Mouse (Mus musculus) hindbrain, postnatal 0 days (tissue): ENCODE measurements around the gene BC055324. TPM values are rescaled to one million over a fixed set of nuclear protein-coding genes. Genes with fewer than 3 reads are reported as not detected.

Experiments
- ATAC-seq: fragments of 200-750 bp; cut with Nextera tagmentation; 2 replicates; pipeline ENCODE4 v1.8.0; 2017; ENCODE audit warnings: mild to moderate bottlenecking, moderate TSS enrichment, moderate library complexity
- DNase-seq: peaks from one replicate; pipeline ENCODE4 v3.0.0-alpha.2; 2015; ENCODE audit warnings: low spot score
- H3K27ac ChIP-seq: fragments of 300-500 bp; sonication (generic); 2 replicates; pipeline ENCODE4 v1.5.1; 2014; ENCODE audit warnings: mild to moderate bottlenecking
- H3K27me3 ChIP-seq: fragments of 300-500 bp; sonication (generic); 2 replicates; pipeline ENCODE4 v1.6.1; 2014; ENCODE audit warnings: low read length, mixed read lengths; ENCODE audit not compliant: insufficient read depth
- H3K36me3 ChIP-seq: fragments of 300-500 bp; sonication (generic); 2 replicates; pipeline ENCODE4 v1.6.1; 2014; ENCODE audit warnings: low read length, mixed read lengths; ENCODE audit not compliant: insufficient read depth
- H3K4me1 ChIP-seq: fragments of 300-500 bp; sonication (generic); 2 replicates; pipeline ENCODE4 v1.6.1; 2014; ENCODE audit warnings: antibody characterized with exemption, low read length, mixed read lengths; ENCODE audit not compliant: insufficient read depth
- H3K4me2 ChIP-seq: fragments of 300-500 bp; sonication (generic); 2 replicates; pipeline ENCODE4 v1.6.1; 2014; ENCODE audit warnings: low read depth, mild to moderate bottlenecking, low read length, moderate library complexity, mixed read lengths
- H3K4me3 ChIP-seq: fragments of 300-500 bp; sonication (generic); 2 replicates; pipeline ENCODE4 v1.5.1; 2014; ENCODE audit warnings: low read length
- H3K9ac ChIP-seq: fragments of 300-500 bp; sonication (generic); replicated peaks from 2 replicates; pipeline ENCODE4 v1.6.1; 2014; ENCODE audit warnings: mild to moderate bottlenecking, low read length, moderate library complexity, mixed read lengths
- H3K9me3 ChIP-seq: fragments of 300-500 bp; sonication (generic); 2 replicates; pipeline ENCODE4 v1.6.1; 2016; ENCODE audit warnings: low read length, mixed read lengths
- CTCF ChIP-seq: IDR thresholded peaks from 2 replicates; pipeline ENCODE4 v1.5.1; 2016; ENCODE audit warnings: antibody characterized with exemption, control low read depth, low read depth
- WGBS: fragments of 180-500 bp; shearing (Covaris S2); extraction: QIAGEN DNeasy Blood & Tissue Kit; methylation state at CpG from one replicate; pipeline ENCODE4 v1.1.7; 2014; 5-methylcytosine and 5-hydroxymethylcytosine counted together
- polyA plus RNA-seq: library from polyadenylated mRNA; unstranded; fragments of >200 nt; fragmentation: Nextera tagmentation; extraction: Ambion mirVana; gene quantifications from 2 replicates; pipeline ENCODE4 v1.2.1, GENCODE M21; 2015
- total RNA-seq: library from RNA; depleted of rRNA; stranded (reverse); fragments of >200 nt; gene quantifications from 2 replicates; pipeline ENCODE4 v1.2.3, GENCODE M21; 2014

The BC055324 gene
- total and polyA plus RNA-seq, 2 experiments from 2014 or later: 2.2 to 6.5 TPM

DNA sequence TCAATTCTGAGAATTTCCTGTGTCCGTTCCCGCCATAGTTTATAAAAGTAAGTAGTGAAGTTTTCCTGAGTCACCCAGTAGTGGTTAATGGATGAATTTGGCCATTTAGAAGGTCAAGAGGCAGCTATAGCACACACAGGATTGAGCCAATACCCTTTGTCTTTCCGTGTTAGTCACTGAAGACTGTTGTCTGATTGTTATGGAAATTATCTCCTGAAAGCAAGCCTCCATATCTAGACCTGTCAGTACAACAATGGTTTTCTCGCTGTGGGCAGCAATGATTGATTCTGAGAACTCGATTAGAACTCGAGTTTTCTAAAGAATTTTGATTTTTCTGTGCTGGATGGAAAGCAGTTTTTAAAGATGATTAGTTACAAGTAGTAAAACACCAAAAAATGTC lies 25.2 kb upstream of the BC055324 start:
- no peak overlapping the region for H3K4me3 ChIP-seq
- 21% methylated on average over 6 of the region's 6 CpGs for WGBS
- H3K9me3 ChIP-seq: no peaks in the 10 kb centered on the region
- TF ChIP-seq CTCF: no peak
- H3K27me3 ChIP-seq: no peaks in the 10 kb centered on the region
- ATAC-seq (no peak), DNase-seq (no peak)
- H3K4me1 ChIP-seq: no peaks in the 10 kb centered on the region
- no peaks in the 10 kb centered on the region for H3K36me3 ChIP-seq
- no peak overlapping the region for H3K9ac ChIP-seq
- H3K4me2 ChIP-seq: no peak overlapping the region
- H3K27ac ChIP-seq: no peak overlapping the region

GRCm38 (mm10) chr1:164018221-164018896 lies 23.8 kb upstream of the BC055324 start:
- Histone ChIP-seq H3K4me1 (no peaks in the 10 kb centered on the region), H3K4me2 (no peak overlapping the region), H3K27ac (no peak overlapping the region), H3K27me3 (no peaks in the 10 kb centered on the region), H3K9ac (no peak overlapping the region), H3K36me3 (no peaks in the 10 kb centered on the region), H3K4me3 (no peak overlapping the region), H3K9me3 (no peaks in the 10 kb centered on the region)
- ATAC-seq (no peak), DNase-seq (no peak)
- WGBS: 80% methylated on average over 16 of the region's 16 CpGs
- TF ChIP-seq CTCF: no peak

DNA sequence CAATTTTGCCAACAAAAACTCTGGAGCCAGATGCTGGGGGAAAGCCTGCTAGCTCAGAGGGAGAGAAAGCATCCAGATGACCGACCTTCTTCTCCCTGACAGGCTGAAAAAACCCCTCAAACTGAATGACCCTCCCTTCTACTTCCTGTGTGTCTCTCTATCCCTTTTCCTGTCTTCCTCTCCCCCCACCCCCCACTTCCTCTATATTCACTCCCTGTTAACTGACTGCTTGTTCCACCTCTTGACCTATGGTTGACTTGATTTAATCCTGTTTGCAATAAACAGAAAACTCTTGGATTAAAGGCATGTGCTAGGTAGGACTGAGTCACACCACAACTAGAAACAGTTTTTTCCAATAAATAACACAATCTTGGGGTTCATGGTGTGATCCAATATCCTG lies 20.0 kb upstream of the BC055324 start:
- no peaks in the 10 kb centered on the region for H3K9me3 ChIP-seq
- ATAC-seq: no peak
- TF ChIP-seq CTCF: no peak
- H3K27ac ChIP-seq: no peak overlapping the region
- H3K9ac ChIP-seq: no peak overlapping the region
- no peaks in the 10 kb centered on the region for H3K27me3 ChIP-seq
- DNase-seq: no peak
- H3K4me3 ChIP-seq: no peak overlapping the region
- H3K4me2 ChIP-seq: no peak overlapping the region
- H3K36me3 ChIP-seq: no peaks in the 10 kb centered on the region
- H3K4me1 ChIP-seq: no peaks in the 10 kb centered on the region
- 85% methylated on average over 1 of the region's 1 CpGs for WGBS

DNA sequence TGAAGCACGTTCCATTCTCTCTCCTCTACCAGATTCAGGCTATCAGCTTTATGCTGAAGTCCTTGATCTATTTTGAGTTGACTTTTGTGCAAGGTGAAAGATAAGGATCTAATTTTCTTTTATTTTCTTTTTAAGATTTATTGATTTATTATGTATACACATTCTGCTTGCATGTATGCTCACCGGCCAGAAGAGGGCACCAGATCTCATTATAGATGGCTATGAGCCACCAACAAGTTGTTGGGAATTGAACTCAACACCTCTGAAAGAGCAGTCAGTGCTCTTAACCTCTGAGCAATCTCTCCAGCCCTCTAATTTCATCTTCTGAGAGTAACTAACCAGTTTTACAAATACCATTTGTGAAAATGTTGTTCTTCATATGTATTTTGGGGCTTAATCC lies 14.6 kb upstream of the BC055324 start:
- 39% methylated on average over 2 of the region's 2 CpGs for WGBS
- DNase-seq (peak; percentile 32), ATAC-seq (no peak)
- Histone ChIP-seq H3K4me1 (no peaks in the 10 kb centered on the region), H3K9me3 (no peaks in the 10 kb centered on the region), H3K27ac (no peak overlapping the region), H3K36me3 (no peaks in the 10 kb centered on the region), H3K27me3 (no peaks in the 10 kb centered on the region), H3K4me2 (no peak overlapping the region), H3K4me3 (no peak overlapping the region), H3K9ac (no peak overlapping the region)
- TF ChIP-seq CTCF: peak; percentile 74

DNA sequence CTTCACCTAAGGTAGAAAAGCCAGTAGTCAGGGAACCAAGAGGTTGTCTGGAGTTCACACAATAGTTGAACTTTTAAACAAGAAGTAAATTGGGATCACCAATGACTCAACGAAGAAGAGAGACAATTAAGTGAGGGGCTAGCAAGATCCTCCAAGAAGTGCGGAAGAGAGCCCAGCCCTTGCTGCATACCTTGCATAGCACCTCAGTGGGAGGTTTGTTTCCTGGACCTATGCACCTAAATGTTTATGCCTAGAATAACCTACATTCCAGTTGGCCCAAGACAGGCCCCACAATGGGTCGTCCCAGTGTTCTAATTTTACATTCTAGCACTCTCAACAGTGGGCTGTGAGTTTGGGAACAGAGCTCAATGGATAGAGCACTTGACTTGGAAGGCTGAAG lies 9.7 kb upstream of the BC055324 start:
- Histone ChIP-seq H3K4me1 (no peaks in the 10 kb centered on the region), H3K27ac (no peak overlapping the region), H3K36me3 (no peaks in the 10 kb centered on the region), H3K9me3 (no peaks in the 10 kb centered on the region), H3K27me3 (no peaks in the 10 kb centered on the region), H3K4me2 (no peak overlapping the region), H3K4me3 (no peak overlapping the region), H3K9ac (no peak overlapping the region)
- 83% methylated on average over 3 of the region's 3 CpGs for WGBS
- TF ChIP-seq CTCF: no peak
- DNase-seq: no peak
- no peak for ATAC-seq

- Histone ChIP-seq H3K4me2 (no peak overlapping the region), H3K4me1 (no peaks in the 10 kb centered on the region), H3K9me3 (no peaks in the 10 kb centered on the region), H3K4me3 (no peak overlapping the region), H3K9ac (no peak overlapping the region), H3K27me3 (no peaks in the 10 kb centered on the region), H3K36me3 (no peaks in the 10 kb centered on the region), H3K27ac (no peak overlapping the region)
- DNase-seq (no peak), ATAC-seq (no peak)
- 61% methylated on average over 6 of the region's 6 CpGs for WGBS
- TF ChIP-seq CTCF: no peak
Observed at GRCm38 (mm10) chr1:164001831-164002452, 7.3 kb upstream of the BC055324 start.

GRCm38 (mm10) chr1:163995609-163995913 lies 965 bp upstream of the BC055324 start:
- H3K4me1 ChIP-seq: no peaks in the 10 kb centered on the region
- no peaks in the 10 kb centered on the region for H3K9me3 ChIP-seq
- H3K4me3 ChIP-seq: peak overlapping the region; percentile 70
- DNase-seq (no peak), ATAC-seq (no peak)
- peak overlapping the region; percentile 77; the same call in 1 of the 2 replicates for H3K27ac ChIP-seq
- 93% methylated on average over 1 of the region's 2 CpGs for WGBS
- H3K9ac ChIP-seq: peak overlapping the region; percentile 47; the same call in 1 of the 2 replicates
- H3K4me2 ChIP-seq: peak overlapping the region; percentile 59
- no peaks in the 10 kb centered on the region for H3K36me3 ChIP-seq
- no peaks in the 10 kb centered on the region for H3K27me3 ChIP-seq
- no peak for TF ChIP-seq CTCF
